Mouse (Mus musculus) neural tube, embryonic 12.5 days (tissue): ENCODE results near the gene Miga2. TPM values are rescaled to one million over a fixed set of nuclear protein-coding genes. Genes with fewer than 3 reads are reported as not detected.
A peak's percentile ranks its signal among the peaks of the same experiment; 100 is the strongest.

ENCODE experiments used
- ATAC-seq: fragments of 200-750 bp; cut with Nextera tagmentation; 2 replicates; pipeline ENCODE4 v1.8.0; 2017; ENCODE audit warnings: low read depth, mild to moderate bottlenecking, moderate TSS enrichment, moderate library complexity; ENCODE audit not compliant: low FRiP score
- H3K27ac ChIP-seq: fragments of 300-500 bp; sonication (generic); 2 replicates; pipeline ENCODE4 v1.5.1; 2016
- H3K27me3 ChIP-seq: fragments of 300-500 bp; sonication (generic); replicated peaks from 2 replicates; pipeline ENCODE4 v1.6.1; 2016; ENCODE audit warnings: mild to moderate bottlenecking
- H3K36me3 ChIP-seq: fragments of 300-500 bp; sonication (generic); 2 replicates; pipeline ENCODE4 v1.6.1; 2016; ENCODE audit warnings: mild to moderate bottlenecking
- H3K4me1 ChIP-seq: fragments of 300-500 bp; sonication (generic); 2 replicates; pipeline ENCODE4 v1.6.1; 2016
- H3K4me2 ChIP-seq: fragments of 300-500 bp; sonication (generic); replicated peaks from 2 replicates; pipeline ENCODE4 v1.6.1; 2016; ENCODE audit warnings: mild to moderate bottlenecking
- H3K4me3 ChIP-seq: fragments of 300-500 bp; sonication (generic); 2 replicates; pipeline ENCODE4 v1.5.1; 2016
- H3K9ac ChIP-seq: fragments of 300-500 bp; sonication (generic); 2 replicates; pipeline ENCODE4 v1.6.1; 2016; ENCODE audit warnings: mild to moderate bottlenecking
- H3K9me3 ChIP-seq: fragments of 300-500 bp; sonication (generic); 2 replicates; pipeline ENCODE4 v1.6.1; 2016; ENCODE audit warnings: mild to moderate bottlenecking
- WGBS: fragments of 180-500 bp; shearing (Covaris S2); methylation state at CpG from one replicate; pipeline ENCODE4 v1.1.7; 2016; 5-methylcytosine and 5-hydroxymethylcytosine counted together
- polyA plus RNA-seq: library from polyadenylated mRNA; unstranded; fragments of >200 nt; fragmentation: Nextera tagmentation; extraction: Ambion mirVana; gene quantifications from 2 replicates; pipeline ENCODE4 v1.2.1, GENCODE M21; 2016

Gene Miga2
- polyA plus RNA-seq, 1 experiment from 2014 or later: 28.5 TPM

DNA sequence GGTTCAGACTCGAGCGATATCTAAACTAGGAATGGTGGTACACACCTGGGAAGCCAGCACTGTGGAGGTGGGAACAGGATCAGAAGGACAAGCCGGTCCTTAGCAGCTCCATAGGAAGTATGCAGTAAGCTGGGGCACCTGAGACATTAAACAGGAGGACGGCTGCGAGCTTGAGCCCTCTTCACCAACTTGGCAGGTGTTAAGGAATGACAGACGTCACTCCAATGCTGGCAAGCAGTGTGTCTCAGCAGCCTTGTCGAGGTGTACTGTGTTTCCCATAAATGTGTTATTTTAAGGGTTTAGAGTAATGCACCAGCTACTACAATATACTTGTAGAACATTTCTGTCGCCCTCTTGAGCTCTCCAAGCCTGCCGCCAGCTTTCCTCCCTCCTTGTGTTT is 22.9 kb downstream of the Miga2 start:
- Histone ChIP-seq H3K27me3 (no peaks in the 10 kb centered on the region), H3K36me3 (peaks cover 37% of the 10 kb centered on the region), H3K4me3 (no peak overlapping the region), H3K9ac (no peak overlapping the region), H3K4me2 (no peak overlapping the region), H3K9me3 (no peaks in the 10 kb centered on the region), H3K4me1 (no peaks in the 10 kb centered on the region), H3K27ac (no peak overlapping the region)
- ATAC-seq: no peak
- 91% methylated on average over 9 of the region's 9 CpGs for WGBS

- Histone ChIP-seq H3K9me3 (no peaks in the 10 kb centered on the region), H3K4me2 (no peak overlapping the region), H3K27ac (no peak overlapping the region), H3K27me3 (no peaks in the 10 kb centered on the region), H3K36me3 (peaks cover 18% of the 10 kb centered on the region), H3K4me3 (no peak overlapping the region), H3K9ac (no peak overlapping the region), H3K4me1 (peaks cover 13% of the 10 kb centered on the region)
- no peak for ATAC-seq
- 90% methylated on average over 2 of the region's 2 CpGs for WGBS
These were observed 25.0 kb downstream of the Miga2 start for GRCm38 (mm10) chr2:30389000-30389399.

- H3K4me2 ChIP-seq: peak within 1 kb of the TSS; percentile 99
- H3K27ac ChIP-seq: peak within 1 kb of the TSS; percentile 86
- peak within 1 kb of the TSS; percentile 84 for H3K4me3 ChIP-seq
- H3K27me3 ChIP-seq: no peaks in the 10 kb centered on the region
- peak within 1 kb of the TSS; percentile 80 for H3K9ac ChIP-seq
- under 1% methylated on average over 40 of the region's 40 CpGs for WGBS
- peak; percentile 99 for ATAC-seq
- H3K9me3 ChIP-seq: no peaks in the 10 kb centered on the region
- H3K4me1 ChIP-seq: peaks cover 16% of the 10 kb centered on the region
- peaks cover 24% of the 10 kb centered on the region for H3K36me3 ChIP-seq
These were observed 28.1 kb downstream of the Miga2 start, which contains the start of gene Dolpp1 for GRCm38 (mm10) chr2:30392114-30392576. TSS of gene Dolpp1 (plus strand) at chr2:30392254.

DNA sequence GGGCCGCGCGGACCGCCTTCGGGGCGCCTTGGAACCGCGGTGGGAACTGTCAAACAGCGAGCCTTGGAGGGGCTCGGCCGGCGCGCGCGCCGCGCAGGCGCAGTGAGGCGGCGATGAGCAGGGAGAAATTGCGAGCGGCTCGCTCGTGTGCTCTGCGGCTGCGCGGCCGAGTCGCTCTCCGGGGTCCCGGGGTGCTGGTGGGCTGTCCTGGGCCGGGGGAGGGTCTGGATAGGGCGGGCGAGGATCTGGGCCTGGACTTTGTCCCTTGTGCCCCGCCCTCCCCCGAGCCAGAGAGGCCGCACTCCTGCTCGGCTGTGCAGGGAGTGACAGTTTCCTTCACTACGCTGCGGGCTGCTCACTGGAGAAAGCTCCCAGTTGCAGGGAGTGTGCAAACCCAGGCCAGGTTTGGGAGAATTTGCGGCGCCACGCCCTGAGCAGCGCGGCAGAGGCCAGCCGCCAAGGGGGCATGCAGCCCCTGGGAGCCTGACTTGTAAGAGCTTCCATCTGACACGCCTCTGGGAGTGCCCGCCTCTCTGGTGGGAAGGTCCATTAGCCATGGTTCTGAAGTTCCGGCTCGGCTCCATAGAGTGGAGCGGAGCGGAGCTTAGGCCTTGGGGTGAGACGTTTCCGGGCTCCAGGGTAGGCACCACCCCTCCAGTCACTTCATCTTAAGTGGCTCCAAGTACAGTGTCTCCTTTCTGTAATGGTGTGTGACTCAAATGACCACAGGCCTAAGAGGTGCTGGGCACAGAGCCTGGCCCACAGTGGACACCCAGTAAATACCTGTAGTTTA is 28.7 kb downstream of the Miga2 start:
- Histone ChIP-seq H3K4me2 (peak overlapping the region; percentile 99), H3K9me3 (no peaks in the 10 kb centered on the region), H3K4me1 (peaks cover 18% of the 10 kb centered on the region), H3K9ac (peak overlapping the region; percentile 80), H3K4me3 (peak overlapping the region; percentile 84), H3K27me3 (no peaks in the 10 kb centered on the region), H3K36me3 (peaks cover 30% of the 10 kb centered on the region), H3K27ac (peak overlapping the region; percentile 86)
- peak; percentile 83 for ATAC-seq
- under 1% methylated on average over 54 of the region's 54 CpGs for WGBS

- H3K27me3 ChIP-seq: no peaks in the 10 kb centered on the region
- H3K4me3 ChIP-seq: peak overlapping the region; percentile 84
- no peaks in the 10 kb centered on the region for H3K9me3 ChIP-seq
- H3K4me2 ChIP-seq: peak overlapping the region; percentile 99
- WGBS: 81% methylated on average over 1 of the region's 1 CpGs
- peak overlapping the region; percentile 80 for H3K9ac ChIP-seq
- ATAC-seq: no peak
- no peak overlapping the region for H3K27ac ChIP-seq
- peaks cover 34% of the 10 kb centered on the region for H3K36me3 ChIP-seq
- H3K4me1 ChIP-seq: peaks cover 24% of the 10 kb centered on the region
These were observed 29.3 kb downstream of the Miga2 start for GRCm38 (mm10) chr2:30393370-30393656.

DNA sequence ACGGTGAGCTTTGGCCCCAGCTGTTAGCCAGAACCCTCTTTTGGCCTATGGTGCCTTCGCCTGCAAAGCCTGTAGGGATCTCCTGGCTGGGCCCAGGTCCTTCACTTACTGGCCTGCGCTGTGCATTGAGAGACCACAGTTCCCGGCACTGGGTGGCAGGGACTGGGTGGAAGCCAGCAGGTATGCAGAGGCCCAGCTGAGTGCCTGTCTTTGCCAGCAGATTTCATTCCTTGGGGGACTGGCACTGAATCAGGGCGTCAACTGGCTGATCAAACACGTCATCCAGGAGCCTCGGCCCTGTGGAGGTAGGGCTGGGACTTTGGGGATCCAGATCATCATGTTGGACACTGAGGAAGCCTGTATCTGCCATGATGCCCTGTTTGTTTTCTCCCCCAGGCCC is 31.7 kb downstream of the Miga2 start:
- peaks cover 48% of the 10 kb centered on the region for H3K4me1 ChIP-seq

GRCm38 (mm10) chr2:30396246-30396645 is 32.2 kb downstream of the Miga2 start:
- H3K27ac ChIP-seq: no peak overlapping the region
- H3K4me2 ChIP-seq: no peak overlapping the region
- ATAC-seq: no peak
- no peaks in the 10 kb centered on the region for H3K27me3 ChIP-seq
- H3K9ac ChIP-seq: no peak overlapping the region
- H3K4me1 ChIP-seq: peaks cover 48% of the 10 kb centered on the region
- peaks cover 55% of the 10 kb centered on the region for H3K36me3 ChIP-seq
- no peak overlapping the region for H3K4me3 ChIP-seq
- no peaks in the 10 kb centered on the region for H3K9me3 ChIP-seq
- 90% methylated on average over 7 of the region's 7 CpGs for WGBS

More for the DNA sequence above, 31.7 kb downstream of the Miga2 start:
- Histone ChIP-seq H3K36me3 (peaks cover 52% of the 10 kb centered on the region), H3K27me3 (no peaks in the 10 kb centered on the region), H3K9me3 (no peaks in the 10 kb centered on the region), H3K4me3 (no peak overlapping the region), H3K9ac (no peak overlapping the region), H3K4me2 (no peak overlapping the region), H3K27ac (no peak overlapping the region)
- no peak for ATAC-seq
- 90% methylated on average over 7 of the region's 7 CpGs for WGBS

GRCm38 (mm10) chr2:30397986-30398512 is 34.0 kb downstream of the Miga2 start:
- H3K27me3 ChIP-seq: no peaks in the 10 kb centered on the region
- no peak overlapping the region for H3K9ac ChIP-seq
- no peak overlapping the region for H3K4me2 ChIP-seq
- H3K27ac ChIP-seq: no peak overlapping the region
- no peak overlapping the region for H3K4me3 ChIP-seq
- H3K4me1 ChIP-seq: peaks cover 45% of the 10 kb centered on the region
- no peak for ATAC-seq
- whole genome bisulfite sequencing: 87% methylated on average over 10 of the region's 10 CpGs
- peaks cover 63% of the 10 kb centered on the region for H3K36me3 ChIP-seq
- no peaks in the 10 kb centered on the region for H3K9me3 ChIP-seq

DNA sequence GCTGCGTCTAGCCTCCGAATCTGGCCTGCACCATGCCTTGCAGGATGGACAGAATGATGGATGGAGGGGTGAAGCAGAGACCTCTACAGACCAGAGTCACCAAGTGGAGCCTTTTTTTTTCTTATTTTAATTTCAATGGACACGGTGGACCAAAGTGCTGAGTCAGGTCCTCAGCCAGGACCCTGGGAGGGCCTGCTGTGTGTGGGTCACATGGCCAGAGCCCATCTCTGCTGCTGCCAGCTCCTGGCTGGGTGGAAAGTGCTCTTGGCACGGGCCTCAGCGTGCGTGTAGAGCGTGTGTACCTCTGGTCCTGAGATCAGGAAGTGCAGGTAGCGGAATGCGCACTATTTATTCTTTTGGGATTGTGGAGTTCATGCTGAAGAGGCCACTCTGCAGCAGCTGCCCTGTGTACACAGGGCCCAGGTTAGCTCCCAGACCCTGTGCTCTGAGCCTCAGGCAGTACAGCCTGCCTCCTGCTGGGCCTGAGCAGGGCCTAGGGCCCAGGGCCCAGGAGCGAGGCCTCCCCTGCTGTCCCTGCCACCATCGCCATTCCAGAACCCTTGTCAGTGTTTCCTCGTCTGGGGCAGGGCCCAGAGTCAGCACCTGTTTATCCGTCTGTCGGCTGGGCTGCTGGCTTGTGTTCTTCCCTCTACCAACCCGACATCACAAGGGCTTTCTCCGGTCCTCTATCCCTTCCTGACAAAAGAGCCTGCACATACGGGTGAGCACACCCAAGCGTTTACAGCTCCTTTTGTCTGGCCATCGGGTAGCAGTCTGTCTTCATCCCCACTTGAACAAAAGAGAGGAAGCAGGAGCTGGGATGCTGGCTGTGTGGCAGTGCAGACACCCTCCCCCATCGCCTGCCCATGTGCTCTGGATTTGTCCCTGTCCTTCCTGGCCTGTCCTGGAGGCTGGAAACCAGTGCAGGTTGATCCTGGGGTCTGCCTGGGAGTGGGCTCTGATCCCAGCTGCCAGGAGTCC is 35.4 kb downstream of the Miga2 start:
- no peaks in the 10 kb centered on the region for H3K27me3 ChIP-seq
- ATAC-seq: peak; percentile 67
- H3K4me2 ChIP-seq: no peak overlapping the region
- H3K4me3 ChIP-seq: no peak overlapping the region
- H3K27ac ChIP-seq: peak overlapping the region; percentile 39
- peak overlapping the region; percentile 47 for H3K9ac ChIP-seq
- H3K9me3 ChIP-seq: no peaks in the 10 kb centered on the region
- WGBS: 21% methylated on average over 20 of the region's 20 CpGs
- H3K4me1 ChIP-seq: peaks cover 32% of the 10 kb centered on the region
- peaks cover 69% of the 10 kb centered on the region for H3K36me3 ChIP-seq

- peaks cover 76% of the 10 kb centered on the region for H3K36me3 ChIP-seq
- H3K9me3 ChIP-seq: no peaks in the 10 kb centered on the region
- no peak overlapping the region for H3K4me3 ChIP-seq
- ATAC-seq: no peak
- H3K9ac ChIP-seq: no peak overlapping the region
- WGBS: 100% methylated on average over 1 of the region's 1 CpGs
- H3K4me2 ChIP-seq: no peak overlapping the region
- H3K27me3 ChIP-seq: no peaks in the 10 kb centered on the region
- peaks cover 32% of the 10 kb centered on the region for H3K4me1 ChIP-seq
- H3K27ac ChIP-seq: no peak overlapping the region
These were observed 37.5 kb downstream of the Miga2 start for GRCm38 (mm10) chr2:30401581-30401980.

GRCm38 (mm10) chr2:30402351-30402826 is 38.4 kb downstream of the Miga2 start:
- no peak overlapping the region for H3K9ac ChIP-seq
- H3K4me2 ChIP-seq: no peak overlapping the region
- peaks cover 76% of the 10 kb centered on the region for H3K36me3 ChIP-seq
- no peak overlapping the region for H3K27ac ChIP-seq
- WGBS: 92% methylated on average over 9 of the region's 9 CpGs
- H3K4me1 ChIP-seq: peaks cover 32% of the 10 kb centered on the region
- H3K27me3 ChIP-seq: no peaks in the 10 kb centered on the region
- H3K4me3 ChIP-seq: no peak overlapping the region
- no peaks in the 10 kb centered on the region for H3K9me3 ChIP-seq
- no peak for ATAC-seq

- Histone ChIP-seq H3K9ac (no peak overlapping the region), H3K9me3 (no peaks in the 10 kb centered on the region), H3K27ac (no peak overlapping the region), H3K4me2 (no peak overlapping the region), H3K36me3 (peaks cover 76% of the 10 kb centered on the region), H3K27me3 (no peaks in the 10 kb centered on the region), H3K4me3 (no peak overlapping the region), H3K4me1 (peaks cover 29% of the 10 kb centered on the region)
- ATAC-seq: no peak
- 70% methylated on average over 2 of the region's 2 CpGs for WGBS
These were observed 38.8 kb downstream of the Miga2 start for GRCm38 (mm10) chr2:30402843-30403242.
